23 mouse cellular contexts compared by ENCODE assay signal in genomic region chr5:37875452-37875851, GRCm38 (mm10). TPM values are rescaled to one million over a fixed set of nuclear protein-coding genes. Genes with fewer than 3 reads are reported as not detected.
DNase-seq lines count a peak whose midpoint lies in the region; ATAC-seq and TF ChIP-seq lines count a peak whose summit lies in the region.
"Had no signal": no experiment of that assay in that cellular context is flagged by ENCODE, and none has a peak within 500 bp of the region (broad histone marks: within the 10 kb centered on the region; RNA-seq: fewer than 3 reads in every experiment).

No protein-coding gene starts in this region.

- no peaks in the 10 kb centered on the region for H3K27me3 ChIP-seq in lung, embryonic 14.5 days (ENCODE audit: insufficient read depth, low read length)
- H3K27me3 ChIP-seq: liver, embryonic 13.5 days had no signal

- H3K36me3 ChIP-seq in lung, embryonic 14.5 days (ENCODE audit: insufficient read depth), result no peaks in the 10 kb centered on the region
- H3K36me3 ChIP-seq: embryonic facial prominence, embryonic 13.5 days; forebrain, embryonic 12.5 days; hindbrain, embryonic 13.5 days; kidney, embryonic 15.5 days; limb, embryonic 12.5 days; liver, embryonic 13.5 days had no signal

- no peaks in the 10 kb centered on the region for H3K4me1 ChIP-seq in lung, embryonic 14.5 days (ENCODE audit: insufficient read depth)
- H3K4me1 ChIP-seq: forebrain, embryonic 12.5 days; kidney, embryonic 15.5 days; liver, embryonic 13.5 days had no signal

- DNase-seq in heart, adult 9 months (ENCODE audit: low spot score in 2 of 2), result peak; percentile 13 to 21
- no peak for DNase-seq in heart, postnatal 14 days
- peak; percentile 29 for DNase-seq in lung, embryonic 14.5 days
- DNase-seq in lung, postnatal 25 days (ENCODE audit: low spot score), result no peak
- DNase-seq in urinary bladder, postnatal 14 days (ENCODE audit: low spot score), result peak; percentile 19
- no peak for DNase-seq in urinary bladder, adult 2 months (ENCODE audit: low spot score)
- no peak for DNase-seq in cerebellum, postnatal 10 days
- DNase-seq: adrenal gland, adult 8-10 months; cerebellum, adult 18-20 months; embryo, embryonic 11 days; liver, embryonic 13.5 days; lung, postnatal 36 days; thymus, adult 2 months; thymus, postnatal 4 days had no signal

- H3K4me2 ChIP-seq in lung, embryonic 14.5 days, result no peak overlapping the region
- H3K4me2 ChIP-seq: embryonic facial prominence, embryonic 13.5 days; forebrain, embryonic 12.5 days; hindbrain, embryonic 13.5 days; kidney, embryonic 15.5 days; limb, embryonic 12.5 days; liver, embryonic 13.5 days had no signal

- no peak overlapping the region for H3K27ac ChIP-seq in lung, embryonic 14.5 days (ENCODE audit: low read depth)
- H3K27ac ChIP-seq: embryonic facial prominence, embryonic 13.5 days; forebrain, embryonic 12.5 days; hindbrain, embryonic 13.5 days; kidney, embryonic 15.5 days; limb, embryonic 12.5 days; liver, embryonic 13.5 days had no signal

- no peak overlapping the region for H3K9ac ChIP-seq in lung, embryonic 14.5 days
- H3K9ac ChIP-seq: embryonic facial prominence, embryonic 13.5 days; forebrain, embryonic 12.5 days; hindbrain, embryonic 13.5 days; kidney, embryonic 15.5 days; limb, embryonic 12.5 days; liver, embryonic 13.5 days had no signal

- no peak for TF ChIP-seq CTCF in lung, embryonic 14.5 days (IDR thresholded peaks at IDR 0.05; ENCODE audit: low read depth)

- 66% methylated on average over 13 of the region's 13 CpGs for WGBS in lung, embryonic 14.5 days

- no peak; the same call in 1 of the 2 replicates for ATAC-seq in lung, embryonic 14.5 days (ENCODE audit: insufficient read depth)
- ATAC-seq: activated CD4-positive, CD25-positive, alpha-beta regulatory T cell, adult 4 months; midbrain, embryonic 16.5 days had no signal

- no peaks in the 10 kb centered on the region for H3K9me3 ChIP-seq in lung, embryonic 14.5 days (ENCODE audit: low read depth, low read length)
- H3K9me3 ChIP-seq: embryonic facial prominence, embryonic 13.5 days; forebrain, embryonic 12.5 days; hindbrain, embryonic 13.5 days; kidney, embryonic 15.5 days; limb, embryonic 12.5 days; liver, embryonic 13.5 days had no signal

- intact Hi-C loops in heart, postnatal 14 days (cut with DNase I), result no loop called here

- no peak overlapping the region for H3K4me3 ChIP-seq in lung, embryonic 14.5 days (ENCODE audit: low read depth, low read length)
- H3K4me3 ChIP-seq: embryonic facial prominence, embryonic 13.5 days; erythroblast, embryonic 14.5 days; forebrain, embryonic 12.5 days; hindbrain, embryonic 13.5 days; kidney, embryonic 15.5 days; limb, embryonic 12.5 days; liver, embryonic 13.5 days had no signal

RNA-seq across cellular contexts. Expression of gene Msx1, which starts 51.1 kb away (rescaled TPM):
- 1 to 10 TPM; 4.6 to 5.6 TPM for total RNA-seq in heart, postnatal 14 days (2021)
- polyA plus RNA-seq in lung, embryonic 14.5 days (2014; fragmentation: Nextera tagmentation; extraction: Ambion mirVana), result 2.9 and 3.1 TPM in 2 replicates
- polyA plus RNA-seq in urinary bladder, adult 2 months (2012; rRNA removed), result 2.9 and 3.3 TPM in 2 replicates
- total RNA-seq: granulocyte monocyte progenitor cell, adult 5-6 weeks had no signal
- polyA plus RNA-seq: erythroblast, embryonic 14.5 days had no signal

Comparison
In these comparisons a context has a peak if more than half of its experiments do, and no peak if none do; other contexts are left out.
1. DNase-seq: peak in heart, adult 9 months (2 of 2), lung, embryonic 14.5 days (single experiment) and urinary bladder, postnatal 14 days (single experiment); none in heart, postnatal 14 days (0 of 2), lung, postnatal 25 days (single experiment), urinary bladder, adult 2 months (single experiment) and cerebellum, postnatal 10 days (0 of 2).